8 mouse cellular contexts compared by ENCODE assay signal in the genomic region with DNA sequence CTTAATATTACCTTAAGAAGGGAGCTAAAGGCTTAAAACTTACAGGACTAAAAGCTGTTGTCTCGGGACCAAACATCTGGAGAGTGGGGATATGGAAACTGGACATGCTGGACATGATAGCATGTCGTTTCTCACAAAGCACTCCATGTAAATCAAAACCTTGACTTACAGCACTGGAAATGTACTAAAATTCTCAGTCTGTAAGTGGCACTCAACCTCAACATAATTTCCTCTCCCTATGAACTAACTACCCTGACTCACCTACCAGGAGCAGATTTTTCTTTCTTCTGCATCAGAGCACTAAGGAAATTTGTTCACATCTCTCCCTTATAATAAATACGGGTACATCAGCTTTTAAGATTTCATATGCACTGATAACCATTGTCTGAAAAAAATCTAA. TPM values are rescaled to one million over a fixed set of nuclear protein-coding genes. Genes with fewer than 3 reads are reported as not detected.
DNase-seq lines count a peak whose midpoint lies in the region; ATAC-seq and TF ChIP-seq lines count a peak whose summit lies in the region.

No protein-coding gene starts in this region.

- peak overlapping the region; percentile 87 for H3K4me2 ChIP-seq in embryonic facial prominence, embryonic 13.5 days
- peak overlapping the region; percentile 64 for H3K4me2 ChIP-seq in hindbrain, postnatal 0 days (ENCODE audit: low read depth, low read length)
- peak overlapping the region; percentile 93 for H3K4me2 ChIP-seq in midbrain, embryonic 16.5 days (ENCODE audit: low read length)

- TF ChIP-seq CTCF in layer of hippocampus, adult 2 months (conservative IDR thresholded peaks at IDR 0.05): no peak
- TF ChIP-seq CTCF in hindbrain, postnatal 0 days (IDR thresholded peaks at IDR 0.05; ENCODE audit: low read depth): no peak

- no peaks in the 10 kb centered on the region for H3K9me3 ChIP-seq in embryonic facial prominence, embryonic 13.5 days
- H3K9me3 ChIP-seq in hindbrain, postnatal 0 days (ENCODE audit: low read length): no peaks in the 10 kb centered on the region
- H3K9me3 ChIP-seq in midbrain, embryonic 16.5 days (replicated peaks; ENCODE audit: control insufficient read depth, low read length, poor library complexity, severe bottlenecking): no peaks in the 10 kb centered on the region

- H3K9ac ChIP-seq in embryonic facial prominence, embryonic 13.5 days: peak overlapping the region; percentile 95
- peak overlapping the region; percentile 89 for H3K9ac ChIP-seq in hindbrain, postnatal 0 days (replicated peaks; ENCODE audit: low read length)
- H3K9ac ChIP-seq in midbrain, embryonic 16.5 days (ENCODE audit: low read depth, low read length): peak overlapping the region; percentile 80

- H3K27me3 ChIP-seq in embryonic facial prominence, embryonic 13.5 days: peaks cover 7% of the 10 kb centered on the region
- H3K27me3 ChIP-seq in hindbrain, postnatal 0 days (ENCODE audit: insufficient read depth, low read length): no peaks in the 10 kb centered on the region
- no peaks in the 10 kb centered on the region for H3K27me3 ChIP-seq in midbrain, embryonic 16.5 days (ENCODE audit: control insufficient read depth, insufficient read depth, low read depth, low read length)

- ATAC-seq in embryonic facial prominence, embryonic 13.5 days (ENCODE audit: insufficient number of reproducible peaks, insufficient read depth, low FRiP score, low TSS enrichment, low read depth): no peak
- ATAC-seq in hindbrain, postnatal 0 days: no peak
- no peak for ATAC-seq in midbrain, embryonic 16.5 days
- ATAC-seq in megakaryocyte-erythroid progenitor cell, adult 5-6 weeks (replicated peaks; ENCODE audit: low FRiP score, low TSS enrichment, poor library complexity, severe bottlenecking): no peak

- H3K4me1 ChIP-seq in embryonic facial prominence, embryonic 13.5 days: peaks cover 18% of the 10 kb centered on the region
- H3K4me1 ChIP-seq in hindbrain, postnatal 0 days (ENCODE audit: insufficient read depth, low read length): peaks cover 5% of the 10 kb centered on the region; the same call in 1 of the 2 replicates
- H3K4me1 ChIP-seq in midbrain, embryonic 16.5 days (ENCODE audit: control insufficient read depth, insufficient read depth, low read length): peaks cover 17% of the 10 kb centered on the region

- H3K4me3 ChIP-seq in layer of hippocampus, adult 2 months: peak overlapping the region; percentile 82
- H3K4me3 ChIP-seq in embryonic facial prominence, embryonic 13.5 days: peak overlapping the region; percentile 89
- peak overlapping the region; percentile 94 for H3K4me3 ChIP-seq in hindbrain, postnatal 0 days (ENCODE audit: low read length)
- H3K4me3 ChIP-seq in midbrain, embryonic 16.5 days (ENCODE audit: low read depth, low read length): peak overlapping the region; percentile 79

- WGBS in embryonic facial prominence, embryonic 13.5 days: 27% methylated on average over 3 of the region's 3 CpGs
- WGBS in hindbrain, postnatal 0 days: 13% methylated on average over 3 of the region's 3 CpGs
- 8% methylated on average over 3 of the region's 3 CpGs for WGBS in midbrain, embryonic 16.5 days

- H3K27ac ChIP-seq in layer of hippocampus, adult 2 months: peak overlapping the region; percentile 85
- H3K27ac ChIP-seq in embryonic facial prominence, embryonic 13.5 days: no peak overlapping the region
- no peak overlapping the region for H3K27ac ChIP-seq in hindbrain, postnatal 0 days
- H3K27ac ChIP-seq in midbrain, embryonic 16.5 days (ENCODE audit: low read length): peak overlapping the region; percentile 18; the same call in 1 of the 2 replicates

- no peak for DNase-seq in layer of hippocampus, adult 2 months (ENCODE audit: low spot score in 2 of 2)
- no peak for DNase-seq in layer of hippocampus, adult 11-12 months (ENCODE audit: low spot score)
- DNase-seq in hindbrain, postnatal 0 days (ENCODE audit: low spot score): peak; percentile 30
- no peak for DNase-seq in cerebellum, postnatal 36 days
- DNase-seq in embryo, embryonic 9.5 days (ENCODE audit: extremely low spot score): no peak

- H3K36me3 ChIP-seq in embryonic facial prominence, embryonic 13.5 days: no peaks in the 10 kb centered on the region
- H3K36me3 ChIP-seq in hindbrain, postnatal 0 days (ENCODE audit: insufficient read depth, low read length): no peaks in the 10 kb centered on the region
- no peaks in the 10 kb centered on the region for H3K36me3 ChIP-seq in midbrain, embryonic 16.5 days (ENCODE audit: control insufficient read depth, insufficient read depth, low read length)

RNA-seq across cellular contexts. Expression of a gene that starts 3.1 kb away (rescaled TPM):
- total RNA-seq in layer of hippocampus, adult 2 months (2021): 10 to 100 TPM; 53.5 to 60.0 TPM
- 14.5 and 25.6 TPM in 2 replicates for polyA plus RNA-seq in embryonic facial prominence, embryonic 13.5 days (2015; fragmentation: Nextera tagmentation; extraction: Ambion mirVana)
- 38.4 and 38.9 TPM in 2 replicates for total RNA-seq in hindbrain, postnatal 0 days (2014; rRNA removed)
- 28.3 and 29.4 TPM in 2 replicates for polyA plus RNA-seq in hindbrain, postnatal 0 days (2015; fragmentation: Nextera tagmentation; extraction: Ambion mirVana)
- polyA plus RNA-seq in midbrain, embryonic 16.5 days (2015; fragmentation: Nextera tagmentation; extraction: Ambion mirVana): 17.4 and 23.3 TPM in 2 replicates
- total RNA-seq in megakaryocyte-erythroid progenitor cell, adult 5-6 weeks (2014; fragmentation: Nextera tagmentation): not detected in 2 replicates
- 0.34 TPM in 1 of 2 replicates, not detected in the other for total RNA-seq in megakaryocyte-erythroid progenitor cell, adult 5-6 weeks (2017)

Comparison
In these comparisons a context has a peak if more than half of its experiments do, and no peak if none do; other contexts are left out.
1. H3K27ac ChIP-seq: peak in layer of hippocampus, adult 2 months (single experiment) and midbrain, embryonic 16.5 days (single experiment); none in embryonic facial prominence, embryonic 13.5 days (single experiment) and hindbrain, postnatal 0 days (single experiment).
2. RNA of a gene that starts 3.1 kb away (total RNA-seq): 53.5 to 60.0 TPM in layer of hippocampus, adult 2 months and 38.4 to 38.9 TPM in hindbrain, postnatal 0 days; 0.34 TPM in megakaryocyte-erythroid progenitor cell, adult 5-6 weeks; every median in the first group is over 10 times any median in the second.
3. Peak in every context shown above with its lines, with median percentiles within 50 percentile points of each other: H3K4me3 ChIP-seq, H3K4me2 ChIP-seq and H3K9ac ChIP-seq.